Comparison of ENCODE assay signal across 8 mouse cellular contexts in the genomic region with DNA sequence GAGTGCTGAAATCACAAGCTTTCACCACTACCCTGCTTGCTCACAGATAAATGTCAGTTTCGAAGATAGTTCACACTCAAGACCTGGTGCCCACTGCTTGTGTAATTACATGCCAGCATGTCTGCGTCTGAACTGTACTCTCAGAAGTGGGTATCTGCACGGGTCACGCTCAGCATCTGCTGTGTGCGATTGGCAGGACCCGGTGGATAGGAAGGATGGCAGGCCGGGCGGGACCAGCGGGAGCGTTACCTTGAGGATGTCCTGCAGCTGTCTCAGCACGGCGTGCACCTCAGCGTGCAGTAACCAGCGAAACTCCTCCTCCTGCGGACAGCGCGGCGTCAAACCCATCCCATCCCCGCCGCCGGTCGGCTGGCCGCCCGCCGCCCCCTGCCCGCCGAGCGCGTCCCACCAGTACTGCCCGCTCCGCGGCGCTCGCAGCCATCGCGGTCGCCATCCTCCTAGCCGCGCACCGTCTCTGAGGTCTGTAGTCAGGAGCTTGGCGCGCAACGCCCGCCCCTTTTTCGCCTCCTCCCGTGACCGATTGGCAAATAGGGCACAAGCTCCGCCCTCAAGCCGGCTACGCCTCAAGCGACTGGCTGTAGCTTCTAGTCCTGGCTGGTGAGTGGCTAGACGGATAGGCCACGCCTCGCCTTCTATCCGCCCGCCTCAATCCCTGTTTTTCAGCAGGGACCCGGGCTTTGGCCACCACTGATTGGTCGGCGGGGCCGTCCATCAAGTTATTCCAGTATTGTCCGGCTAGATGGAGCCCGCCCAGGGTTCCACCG. TPM values are rescaled to one million over a fixed set of nuclear protein-coding genes. Genes with fewer than 3 reads are reported as not detected.
DNase-seq lines count a peak whose midpoint lies in the region; ATAC-seq and TF ChIP-seq lines count a peak whose summit lies in the region.

A gene (minus strand): TSS at position 500 of the 785 bp plus-strand sequence.

- TF ChIP-seq CTCF in Patski (IDR thresholded peaks at IDR 0.05), result no peak

- H3K36me3 ChIP-seq in hindbrain, embryonic 13.5 days, result peaks cover 58% of the 10 kb centered on the region

- ATAC-seq in Patski, result peak; percentile 94
- ATAC-seq in hindbrain, embryonic 13.5 days (ENCODE audit: low FRiP score), result peak; percentile 99

- peak within 1 kb of the TSS; percentile 90 for H3K27ac ChIP-seq in hindbrain, embryonic 13.5 days

- peaks cover 33% of the 10 kb centered on the region for H3K4me1 ChIP-seq in hindbrain, embryonic 13.5 days (replicated peaks)

- H3K9me3 ChIP-seq in hindbrain, embryonic 13.5 days, result no peaks in the 10 kb centered on the region

- peak within 1 kb of the TSS; percentile 75 for H3K4me2 ChIP-seq in hindbrain, embryonic 13.5 days

- WGBS in hindbrain, embryonic 13.5 days, result under 1% methylated on average over 63 of the region's 63 CpGs

- POLR2A ChIA-PET in Patski (lab: Charles Lee), result interaction anchor here (1.2 kb wide), 1 partner anchor 8 kb away, joined by 4 read pairs; no protein-coding TSS in a partner anchor

- DNase-seq in Patski (ENCODE audit: low read depth, low spot score), result peak; percentile 91
- DNase-seq in cerebellum, postnatal 14 days, result peak; percentile 99
- peak; percentile 99 for DNase-seq in frontal cortex, postnatal 14 days (ENCODE audit: low spot score in 2 of 2)
- DNase-seq in layer of hippocampus, postnatal 25 days (ENCODE audit: extremely low spot score in 1 of 2, low spot score in 1 of 2), result peak; percentile 88 to 96
- DNase-seq in lung, postnatal 25 days (ENCODE audit: low spot score), result peak; percentile 99
- peak; percentile 100 for DNase-seq in retina, embryonic 14.5 days (ENCODE audit: low spot score)
- DNase-seq in thymus, postnatal 4 days, result peak; percentile 97

- H3K9ac ChIP-seq in hindbrain, embryonic 13.5 days, result peak within 1 kb of the TSS; percentile 83

- H3K4me3 ChIP-seq in hindbrain, embryonic 13.5 days, result peak within 1 kb of the TSS; percentile 64

- CTCF ChIA-PET in Patski (lab: Charles Lee), result interaction anchor here (0.9 to 1.2 kb wide), 4 partner anchors 15 to 36 kb away, joined by 3 read pairs; a partner anchor contains a TSS

- in situ Hi-C loops in Patski (cut with MboI; ENCODE audit: low pct_unique_long_range_greater_than_20kb), result loop anchor here (5.0 kb wide), 1 partner anchor 46 kb away; no protein-coding TSS in a partner anchor

- no peaks in the 10 kb centered on the region for H3K27me3 ChIP-seq in Patski
- no peaks in the 10 kb centered on the region for H3K27me3 ChIP-seq in hindbrain, embryonic 13.5 days

RNA-seq across cellular contexts. Expression of the gene that starts here (rescaled TPM):
- polyA plus RNA-seq in Patski (2021), result 50.2 TPM
- polyA plus RNA-seq in hindbrain, embryonic 13.5 days (2015; fragmentation: Nextera tagmentation; extraction: Ambion mirVana), result 153 and 161 TPM in 2 replicates
- 100 to 1,000 TPM; 361 to 407 TPM for total RNA-seq in layer of hippocampus, postnatal 25 days (2021)

Comparison
In these comparisons a context has a peak if more than half of its experiments do, and no peak if none do; other contexts are left out.
1. Peak in every context shown above with its lines: DNase-seq, ATAC-seq, H3K4me3 ChIP-seq and H3K27ac ChIP-seq.